ENCODE assay signal across 16 mouse cellular contexts in genomic region chr6:12255434-12255833, GRCm38 (mm10).
DNase-seq lines count a peak whose midpoint lies in the region; ATAC-seq and TF ChIP-seq lines count a peak whose summit lies in the region.
"Had no signal": no experiment of that assay in that cellular context is flagged by ENCODE, and none has a peak within 500 bp of the region (broad histone marks: within the 10 kb centered on the region; RNA-seq: fewer than 3 reads in every experiment).

No protein-coding gene starts in this region.

- peak; percentile 47; the same call in 1 of the 2 replicates for ATAC-seq in hindbrain, embryonic 12.5 days (ENCODE audit: low FRiP score)
- ATAC-seq in hindbrain, embryonic 13.5 days (ENCODE audit: low FRiP score), result no peak
- peak; percentile 57; the same call in 1 of the 2 replicates for ATAC-seq in midbrain, embryonic 11.5 days (ENCODE audit: low FRiP score)
- no peak for ATAC-seq in midbrain, embryonic 15.5 days (replicated peaks)
- peak; percentile 90 for ATAC-seq in megakaryocyte progenitor cell, adult 5-6 weeks (replicated peaks; ENCODE audit: poor library complexity)
- ATAC-seq in forebrain, embryonic 14.5 days, result no peak

- TF ChIP-seq CTCF in brain, embryonic 14.5 days (IDR thresholded peaks at IDR 0.05; ENCODE audit: borderline replicate concordance, extremely low read depth, insufficient read depth, insufficient read length), result no peak

- no peaks in the 10 kb centered on the region for H3K9me3 ChIP-seq in hindbrain, embryonic 12.5 days (replicated peaks)
- H3K9me3 ChIP-seq in hindbrain, embryonic 13.5 days, result peaks cover 5% of the 10 kb centered on the region; the same call in 1 of the 2 replicates
- H3K9me3 ChIP-seq in midbrain, embryonic 11.5 days (ENCODE audit: control insufficient read depth, low read length), result no peaks in the 10 kb centered on the region
- no peaks in the 10 kb centered on the region for H3K9me3 ChIP-seq in midbrain, embryonic 15.5 days
- H3K9me3 ChIP-seq in forebrain, embryonic 14.5 days (replicated peaks; ENCODE audit: control insufficient read depth, low read length), result no peaks in the 10 kb centered on the region
- H3K9me3 ChIP-seq: embryonic facial prominence, embryonic 12.5 days; heart, embryonic 10.5 days had no signal

- no peak overlapping the region for H3K9ac ChIP-seq in hindbrain, embryonic 12.5 days
- H3K9ac ChIP-seq in hindbrain, embryonic 13.5 days, result no peak overlapping the region
- H3K9ac ChIP-seq in midbrain, embryonic 11.5 days (ENCODE audit: low read length), result no peak overlapping the region
- H3K9ac ChIP-seq in midbrain, embryonic 15.5 days, result no peak overlapping the region
- H3K9ac ChIP-seq in forebrain, embryonic 14.5 days (ENCODE audit: low read length), result no peak overlapping the region
- H3K9ac ChIP-seq: embryonic facial prominence, embryonic 12.5 days had no signal

- H3K4me3 ChIP-seq in hindbrain, embryonic 12.5 days, result no peak overlapping the region
- no peak overlapping the region for H3K4me3 ChIP-seq in hindbrain, embryonic 13.5 days
- H3K4me3 ChIP-seq in midbrain, embryonic 11.5 days (ENCODE audit: low read depth, low read length), result no peak overlapping the region
- no peak overlapping the region for H3K4me3 ChIP-seq in midbrain, embryonic 15.5 days
- no peak overlapping the region for H3K4me3 ChIP-seq in forebrain, embryonic 14.5 days (ENCODE audit: low read depth, low read length)
- H3K4me3 ChIP-seq: embryonic facial prominence, embryonic 12.5 days; heart, embryonic 10.5 days had no signal

- H3K27me3 ChIP-seq in hindbrain, embryonic 12.5 days, result no peaks in the 10 kb centered on the region; the same call in 1 of the 2 replicates
- H3K27me3 ChIP-seq in hindbrain, embryonic 13.5 days, result no peaks in the 10 kb centered on the region
- no peaks in the 10 kb centered on the region for H3K27me3 ChIP-seq in midbrain, embryonic 11.5 days (ENCODE audit: control insufficient read depth, insufficient read depth, low read length)
- no peaks in the 10 kb centered on the region for H3K27me3 ChIP-seq in midbrain, embryonic 15.5 days (replicated peaks)
- no peaks in the 10 kb centered on the region for H3K27me3 ChIP-seq in forebrain, embryonic 14.5 days (replicated peaks; ENCODE audit: control insufficient read depth, insufficient read depth, low read length)
- H3K27me3 ChIP-seq: embryonic facial prominence, embryonic 12.5 days had no signal

- 51% methylated on average over 1 of the region's 1 CpGs for WGBS in hindbrain, embryonic 12.5 days
- 32% methylated on average over 1 of the region's 1 CpGs for WGBS in hindbrain, embryonic 13.5 days
- WGBS in midbrain, embryonic 11.5 days, result 51% methylated on average over 1 of the region's 1 CpGs
- WGBS in midbrain, embryonic 15.5 days, result 47% methylated on average over 1 of the region's 1 CpGs
- WGBS in forebrain, embryonic 14.5 days, result 71% methylated on average over 1 of the region's 1 CpGs

- DNase-seq in midbrain, embryonic 11.5 days (ENCODE audit: low spot score, missing footprints), result no peak
- DNase-seq in brain, embryonic 14.5 days (ENCODE audit: low read depth), result peak; percentile 37
- no peak for DNase-seq in forebrain, embryonic 14.5 days (ENCODE audit: low spot score)
- DNase-seq: cerebellum, adult 9-11 months; gastrocnemius, postnatal 10 days; kidney, adult 11 months; layer of hippocampus, adult 9-11 months; right cerebral cortex, postnatal 14 days; thymus, postnatal 25 days had no signal

- peaks cover 15% of the 10 kb centered on the region for H3K4me1 ChIP-seq in hindbrain, embryonic 12.5 days
- H3K4me1 ChIP-seq in hindbrain, embryonic 13.5 days (replicated peaks), result peaks cover 25% of the 10 kb centered on the region
- peaks cover 18% of the 10 kb centered on the region for H3K4me1 ChIP-seq in midbrain, embryonic 11.5 days (ENCODE audit: control insufficient read depth, insufficient read depth, low read length)
- peaks cover 21% of the 10 kb centered on the region for H3K4me1 ChIP-seq in midbrain, embryonic 15.5 days
- peaks cover 11% of the 10 kb centered on the region for H3K4me1 ChIP-seq in forebrain, embryonic 14.5 days (ENCODE audit: control insufficient read depth, insufficient read depth, low read length)
- H3K4me1 ChIP-seq: embryonic facial prominence, embryonic 12.5 days; heart, embryonic 10.5 days had no signal

- H3K27ac ChIP-seq in hindbrain, embryonic 12.5 days, result no peak overlapping the region
- H3K27ac ChIP-seq in hindbrain, embryonic 13.5 days, result no peak overlapping the region
- no peak overlapping the region for H3K27ac ChIP-seq in midbrain, embryonic 11.5 days (ENCODE audit: low read depth, low read length)
- H3K27ac ChIP-seq in midbrain, embryonic 15.5 days, result no peak overlapping the region
- H3K27ac ChIP-seq in forebrain, embryonic 14.5 days (ENCODE audit: low read depth, low read length), result no peak overlapping the region
- H3K27ac ChIP-seq: embryonic facial prominence, embryonic 12.5 days; heart, embryonic 10.5 days; macrophage had no signal

- TF ChIP-seq POLR2A in brain, embryonic 14.5 days (IDR thresholded peaks at IDR 0.05; ENCODE audit: borderline replicate concordance, extremely low read depth, insufficient read depth, insufficient read length, poor library complexity, severe bottlenecking), result no peak

- H3K4me2 ChIP-seq in hindbrain, embryonic 12.5 days (replicated peaks), result no peak overlapping the region
- H3K4me2 ChIP-seq in hindbrain, embryonic 13.5 days, result no peak overlapping the region
- H3K4me2 ChIP-seq in midbrain, embryonic 11.5 days, result no peak overlapping the region
- no peak overlapping the region for H3K4me2 ChIP-seq in midbrain, embryonic 15.5 days
- H3K4me2 ChIP-seq in forebrain, embryonic 14.5 days (ENCODE audit: low read length), result no peak overlapping the region
- H3K4me2 ChIP-seq: embryonic facial prominence, embryonic 12.5 days had no signal

- H3K36me3 ChIP-seq in hindbrain, embryonic 12.5 days, result no peaks in the 10 kb centered on the region
- H3K36me3 ChIP-seq in hindbrain, embryonic 13.5 days, result no peaks in the 10 kb centered on the region
- no peaks in the 10 kb centered on the region for H3K36me3 ChIP-seq in midbrain, embryonic 11.5 days (ENCODE audit: control insufficient read depth, insufficient read depth, low read length)
- H3K36me3 ChIP-seq in midbrain, embryonic 15.5 days (replicated peaks), result no peaks in the 10 kb centered on the region
- H3K36me3 ChIP-seq in forebrain, embryonic 14.5 days (ENCODE audit: control insufficient read depth, insufficient read depth, low read length), result no peaks in the 10 kb centered on the region
- H3K36me3 ChIP-seq: embryonic facial prominence, embryonic 12.5 days; heart, embryonic 10.5 days had no signal

Comparison
In these comparisons a context has a peak if more than half of its experiments do, and no peak if none do; other contexts are left out.
1. ATAC-seq: peak in hindbrain, embryonic 12.5 days (single experiment), midbrain, embryonic 11.5 days (single experiment) and megakaryocyte progenitor cell, adult 5-6 weeks (single experiment); none in hindbrain, embryonic 13.5 days (single experiment), midbrain, embryonic 15.5 days (single experiment) and forebrain, embryonic 14.5 days (single experiment).